Mouse (Mus musculus): ENCODE measurements around the gene Cdkn1b. TPM values are rescaled to one million over a fixed set of nuclear protein-coding genes. Genes with fewer than 3 reads are reported as not detected.

Cdkn1b gene
- polyA plus RNA-seq, 1 experiment from 2014 or later = 17.2 TPM

DNA sequence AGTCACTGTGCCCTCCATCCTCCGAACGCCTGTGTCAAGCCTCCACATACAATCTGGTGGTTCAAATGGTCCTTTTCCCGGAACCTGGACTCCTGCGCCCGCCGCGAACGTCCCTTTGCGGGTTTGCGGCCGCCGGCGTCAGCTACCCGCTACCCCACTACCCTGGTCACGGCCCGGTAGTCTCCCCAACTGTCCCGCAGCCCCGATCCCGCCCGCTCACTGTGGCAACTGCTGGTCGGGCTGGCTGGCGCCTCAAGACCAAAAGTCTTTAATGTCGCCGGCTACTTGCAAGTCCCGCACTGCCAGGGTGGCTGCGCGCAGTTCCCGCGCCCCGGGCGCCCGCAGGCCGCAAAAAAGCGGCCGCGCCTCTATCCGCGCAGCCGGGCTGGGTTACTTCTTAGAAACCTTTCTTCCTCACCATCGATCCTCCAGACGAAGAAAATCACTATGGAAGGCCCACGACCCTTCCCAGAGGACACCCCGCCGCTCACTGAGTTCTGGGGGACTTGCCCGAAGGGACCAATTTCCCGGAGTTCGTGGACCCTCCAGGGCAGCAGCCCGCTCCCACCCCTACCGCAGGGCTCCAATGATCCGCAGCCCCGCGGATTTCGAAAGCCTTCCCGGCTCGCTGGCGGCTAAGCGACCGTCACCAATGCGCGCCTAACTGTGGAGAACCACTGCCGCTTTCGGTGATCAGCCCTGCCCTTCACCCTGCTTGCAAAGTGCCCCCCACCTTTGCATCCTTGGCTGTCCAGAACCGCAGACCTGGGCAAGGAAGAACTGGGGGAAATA is 6.8 kb downstream of the Cdkn1b start:
- H3K4me1 ChIP-seq (replicated peaks) = peaks cover 83% of the 10 kb centered on the region
- H3K36me3 ChIP-seq = peaks cover 19% of the 10 kb centered on the region
- peak overlapping the region; percentile 72 for H3K4me3 ChIP-seq
- whole genome bisulfite sequencing = under 1% methylated on average over 63 of the region's 63 CpGs
- no peaks in the 10 kb centered on the region for H3K9me3 ChIP-seq
- peak overlapping the region; percentile 98 for H3K27ac ChIP-seq
- no peaks in the 10 kb centered on the region for H3K27me3 ChIP-seq (ENCODE audit: insufficient read depth, poor library complexity, severe bottlenecking)
- DNase-seq (ENCODE audit: low spot score) = peak; percentile 78

GRCm38 (mm10) chr6:134927595-134928095 is 7.4 kb downstream of the Cdkn1b start:
- no peaks in the 10 kb centered on the region for H3K27me3 ChIP-seq (ENCODE audit: insufficient read depth, poor library complexity, severe bottlenecking)
- H3K4me1 ChIP-seq (replicated peaks) = peaks cover 79% of the 10 kb centered on the region
- peak overlapping the region; percentile 72 for H3K4me3 ChIP-seq
- H3K9me3 ChIP-seq = no peaks in the 10 kb centered on the region
- under 1% methylated on average over 13 of the region's 13 CpGs for WGBS
- DNase-seq (ENCODE audit: low spot score) = no peak
- H3K27ac ChIP-seq = peak overlapping the region; percentile 98
- peaks cover 18% of the 10 kb centered on the region for H3K36me3 ChIP-seq

DNA sequence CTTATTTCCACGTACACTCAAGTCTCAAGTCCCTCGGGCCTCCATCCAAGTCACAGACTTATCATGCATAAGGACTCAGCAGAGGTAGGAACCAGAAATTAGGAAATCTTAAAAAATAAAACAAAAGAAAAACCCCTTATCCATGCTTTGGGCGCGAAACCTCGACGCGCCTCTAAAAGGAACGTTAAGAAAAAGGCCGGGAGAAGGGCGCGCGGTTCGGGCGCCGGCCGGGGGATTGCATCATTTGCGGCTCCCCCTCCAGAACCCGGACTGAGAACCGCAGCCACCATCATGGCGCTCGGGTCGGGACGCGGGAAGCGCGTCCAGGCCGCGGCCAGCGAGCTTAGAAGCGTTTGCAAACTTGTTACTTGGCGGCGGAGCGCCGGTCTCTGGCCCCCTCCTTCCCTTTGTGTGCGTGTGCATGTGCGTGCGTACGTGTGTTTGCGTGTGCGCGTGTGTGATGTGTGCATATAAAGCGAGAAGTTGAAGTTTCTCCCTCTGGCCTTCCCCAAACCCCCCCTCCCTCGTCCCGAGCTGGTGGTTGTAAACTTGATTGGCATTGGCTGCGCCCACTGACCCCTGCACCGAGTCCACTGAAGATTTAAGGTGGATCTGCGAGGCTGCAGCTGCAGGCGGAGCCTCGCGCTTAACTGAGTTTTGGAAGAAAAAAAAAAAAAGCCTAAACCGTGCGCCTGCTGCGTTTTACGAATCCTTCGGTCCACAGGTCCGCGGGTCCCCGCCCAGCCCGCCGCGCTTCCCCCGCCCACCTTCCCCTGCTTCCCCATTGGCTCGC is 8.1 kb downstream of the Cdkn1b start:
- no peaks in the 10 kb centered on the region for H3K9me3 ChIP-seq
- H3K4me3 ChIP-seq = peak overlapping the region; percentile 72
- H3K4me1 ChIP-seq (replicated peaks) = peaks cover 73% of the 10 kb centered on the region
- under 1% methylated on average over 63 of the region's 63 CpGs for WGBS
- H3K36me3 ChIP-seq = peaks cover 12% of the 10 kb centered on the region
- peak; percentile 96 for DNase-seq (ENCODE audit: low spot score)
- peak overlapping the region; percentile 98 for H3K27ac ChIP-seq
- no peaks in the 10 kb centered on the region for H3K27me3 ChIP-seq (ENCODE audit: insufficient read depth, poor library complexity, severe bottlenecking)

DNA sequence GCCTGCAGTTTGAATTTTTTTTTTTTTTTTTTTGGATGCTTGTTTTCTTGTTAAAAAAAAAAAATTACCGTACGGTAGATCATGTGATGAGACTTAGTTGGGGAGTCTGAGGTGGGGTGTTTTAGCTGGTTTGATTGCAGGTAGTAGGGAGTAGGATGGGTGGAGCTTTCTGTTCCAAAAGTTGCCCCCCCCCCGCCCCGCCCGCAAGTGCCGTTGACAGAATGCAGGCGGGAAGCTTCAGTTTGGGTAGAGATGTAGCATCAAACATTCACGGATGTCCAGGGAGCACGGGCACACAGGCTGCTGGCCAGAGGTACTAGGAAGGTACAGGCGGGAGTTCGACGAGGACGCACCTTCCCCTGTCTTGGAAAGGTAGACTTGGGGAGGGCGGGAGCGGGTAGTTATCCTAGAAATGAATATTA is 8.7 kb downstream of the Cdkn1b start:
- Histone ChIP-seq H3K27me3 (ENCODE audit: insufficient read depth, poor library complexity, severe bottlenecking) (no peaks in the 10 kb centered on the region), H3K4me1 (replicated peaks) (peaks cover 67% of the 10 kb centered on the region), H3K4me3 (peak overlapping the region; percentile 72), H3K9me3 (no peaks in the 10 kb centered on the region), H3K27ac (peak overlapping the region; percentile 98), H3K36me3 (peaks cover 11% of the 10 kb centered on the region)
- under 1% methylated on average over 15 of the region's 15 CpGs for WGBS
- DNase-seq (ENCODE audit: low spot score) = peak; percentile 68

DNA sequence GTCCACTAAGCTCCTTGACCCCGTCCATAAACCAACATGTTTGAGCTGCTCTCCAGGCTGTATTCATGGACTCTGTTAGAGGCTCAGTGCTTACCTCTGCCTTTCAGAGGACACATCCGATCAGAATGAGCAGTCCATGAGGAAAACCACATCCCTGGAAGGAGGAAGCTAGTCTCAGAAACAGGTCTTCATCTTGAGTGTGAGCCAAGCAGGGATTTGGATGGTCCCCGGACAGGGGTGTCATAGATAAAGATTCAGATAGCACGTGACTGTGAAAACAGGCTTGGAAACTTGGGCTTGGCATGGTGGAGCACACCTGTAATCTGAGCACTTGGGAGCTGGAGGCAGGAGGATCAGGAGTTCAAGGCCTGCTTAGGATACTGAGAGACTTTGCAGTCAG is 9.7 kb downstream of the Cdkn1b start:
- H3K9me3 ChIP-seq = no peaks in the 10 kb centered on the region
- DNase-seq (ENCODE audit: low spot score) = no peak
- H3K27ac ChIP-seq = peak overlapping the region; percentile 98
- H3K27me3 ChIP-seq (ENCODE audit: insufficient read depth, poor library complexity, severe bottlenecking) = no peaks in the 10 kb centered on the region
- H3K36me3 ChIP-seq = peaks cover 10% of the 10 kb centered on the region
- peak overlapping the region; percentile 72 for H3K4me3 ChIP-seq
- H3K4me1 ChIP-seq (replicated peaks) = peaks cover 61% of the 10 kb centered on the region
- 62% methylated on average over 4 of the region's 4 CpGs for WGBS

DNA sequence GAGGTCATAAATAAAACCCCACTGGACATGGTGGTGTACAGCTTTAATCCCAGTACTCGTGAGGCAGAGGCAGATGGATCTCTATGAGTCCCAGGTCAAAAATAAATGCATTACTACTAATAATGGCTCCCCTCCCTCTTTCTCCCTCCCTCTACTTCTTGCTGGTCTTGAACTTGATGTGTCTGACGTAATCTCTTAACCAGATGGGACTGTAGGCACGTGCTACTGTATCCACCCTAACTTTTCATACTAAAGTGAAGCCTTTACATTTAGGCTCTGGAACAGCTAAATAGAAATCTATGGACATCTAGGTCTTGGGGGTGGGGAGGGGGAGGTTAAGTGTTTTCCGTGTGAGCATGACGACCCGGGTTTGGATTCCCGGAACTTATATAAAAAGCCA is 10.2 kb downstream of the Cdkn1b start:
- Histone ChIP-seq H3K9me3 (no peaks in the 10 kb centered on the region), H3K27ac (peak overlapping the region; percentile 98), H3K4me1 (replicated peaks) (peaks cover 58% of the 10 kb centered on the region), H3K4me3 (peak overlapping the region; percentile 72), H3K27me3 (ENCODE audit: insufficient read depth, poor library complexity, severe bottlenecking) (no peaks in the 10 kb centered on the region), H3K36me3 (peaks cover 10% of the 10 kb centered on the region)
- 90% methylated on average over 7 of the region's 7 CpGs for WGBS
- DNase-seq (ENCODE audit: low spot score) = no peak

- H3K4me1 ChIP-seq (replicated peaks) = peaks cover 50% of the 10 kb centered on the region
- no peaks in the 10 kb centered on the region for H3K27me3 ChIP-seq (ENCODE audit: insufficient read depth, poor library complexity, severe bottlenecking)
- H3K4me3 ChIP-seq = peak overlapping the region; percentile 72; the same call in 1 of the 2 replicates
- peaks cover 10% of the 10 kb centered on the region for H3K36me3 ChIP-seq
- 92% methylated on average over 3 of the region's 3 CpGs for WGBS
- H3K9me3 ChIP-seq = no peaks in the 10 kb centered on the region
- no peak for DNase-seq (ENCODE audit: low spot score)
- no peak overlapping the region for H3K27ac ChIP-seq
These were observed 10.9 kb downstream of the Cdkn1b start for GRCm38 (mm10) chr6:134931146-134931545.

DNA sequence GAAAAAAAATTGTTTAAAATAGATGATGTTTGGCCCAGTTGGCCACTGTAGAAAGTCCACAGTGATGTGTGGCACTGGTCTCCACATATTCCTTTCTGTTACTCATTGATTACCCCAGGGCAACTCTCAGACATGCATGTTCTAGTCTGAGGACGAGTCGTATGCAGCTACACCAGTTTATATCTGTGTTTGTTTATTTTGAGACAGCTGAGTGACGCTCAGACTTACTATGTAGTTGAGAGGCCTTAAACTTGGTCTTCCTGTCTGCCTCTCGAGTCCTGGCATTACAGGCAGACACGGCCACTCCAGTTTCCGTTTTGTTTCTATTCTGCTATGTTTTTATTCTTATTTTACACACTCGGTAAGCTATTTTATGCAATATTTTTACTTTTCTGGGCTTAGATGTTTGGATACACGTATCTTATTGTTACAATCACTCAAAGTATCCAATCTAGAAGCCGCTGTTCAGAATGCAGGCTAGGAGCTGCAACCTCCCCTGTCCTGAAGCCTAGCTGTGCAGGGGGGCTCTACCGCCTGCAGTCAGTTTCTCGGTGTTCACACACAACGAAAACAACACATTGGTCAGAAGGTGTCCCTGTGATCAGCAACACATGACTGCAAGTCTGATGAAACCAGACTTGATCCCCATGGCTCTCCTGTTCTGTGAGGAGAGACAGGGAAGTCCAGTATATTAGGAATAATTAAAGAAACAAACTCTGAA is 12.4 kb downstream of the Cdkn1b start:
- Histone ChIP-seq H3K4me1 (replicated peaks) (peaks cover 35% of the 10 kb centered on the region), H3K27me3 (ENCODE audit: insufficient read depth, poor library complexity, severe bottlenecking) (no peaks in the 10 kb centered on the region), H3K9me3 (no peaks in the 10 kb centered on the region), H3K36me3 (peaks cover 13% of the 10 kb centered on the region), H3K27ac (no peak overlapping the region), H3K4me3 (no peak overlapping the region)
- WGBS = 82% methylated on average over 12 of the region's 12 CpGs
- no peak for DNase-seq (ENCODE audit: low spot score)

- Histone ChIP-seq H3K4me3 (no peak overlapping the region), H3K27ac (no peak overlapping the region), H3K27me3 (ENCODE audit: insufficient read depth, poor library complexity, severe bottlenecking) (no peaks in the 10 kb centered on the region), H3K9me3 (no peaks in the 10 kb centered on the region), H3K36me3 (peaks cover 13% of the 10 kb centered on the region), H3K4me1 (replicated peaks) (peaks cover 30% of the 10 kb centered on the region)
- 79% methylated on average over 2 of the region's 2 CpGs for WGBS
- DNase-seq (ENCODE audit: low spot score) = no peak
These were observed 13.0 kb downstream of the Cdkn1b start for GRCm38 (mm10) chr6:134933207-134933558.

GRCm38 (mm10) chr6:134934305-134934704 is 14.1 kb downstream of the Cdkn1b start:
- H3K27me3 ChIP-seq (ENCODE audit: insufficient read depth, poor library complexity, severe bottlenecking) = no peaks in the 10 kb centered on the region
- H3K27ac ChIP-seq = no peak overlapping the region
- WGBS = 91% methylated on average over 5 of the region's 5 CpGs
- no peaks in the 10 kb centered on the region for H3K9me3 ChIP-seq
- peaks cover 13% of the 10 kb centered on the region for H3K36me3 ChIP-seq
- DNase-seq (ENCODE audit: low spot score) = no peak
- no peak overlapping the region for H3K4me3 ChIP-seq
- H3K4me1 ChIP-seq (replicated peaks) = peaks cover 25% of the 10 kb centered on the region

GRCm38 (mm10) chr6:134939781-134940180 is 19.6 kb downstream of the Cdkn1b start:
- no peak overlapping the region for H3K27ac ChIP-seq
- 94% methylated on average over 4 of the region's 4 CpGs for WGBS
- no peaks in the 10 kb centered on the region for H3K27me3 ChIP-seq (ENCODE audit: insufficient read depth, poor library complexity, severe bottlenecking)
- no peak overlapping the region for H3K4me3 ChIP-seq
- H3K4me1 ChIP-seq (replicated peaks) = no peaks in the 10 kb centered on the region
- no peaks in the 10 kb centered on the region for H3K9me3 ChIP-seq
- DNase-seq (ENCODE audit: low spot score) = no peak
- H3K36me3 ChIP-seq = peaks cover 38% of the 10 kb centered on the region

GRCm38 (mm10) chr6:134943759-134944407 is 23.7 kb downstream of the Cdkn1b start:
- Histone ChIP-seq H3K36me3 (peaks cover 49% of the 10 kb centered on the region), H3K27ac (no peak overlapping the region)
- 86% methylated on average over 13 of the region's 13 CpGs for WGBS

More at GRCm38 (mm10) chr6:134943759-134944407, 23.7 kb downstream of the Cdkn1b start:
- no peak overlapping the region for H3K4me3 ChIP-seq
- no peak for DNase-seq (ENCODE audit: low spot score)
- no peaks in the 10 kb centered on the region for H3K4me1 ChIP-seq (replicated peaks)
- no peaks in the 10 kb centered on the region for H3K9me3 ChIP-seq
- H3K27me3 ChIP-seq (ENCODE audit: insufficient read depth, poor library complexity, severe bottlenecking) = no peaks in the 10 kb centered on the region
